Mouse (Mus musculus) brain, embryonic 14.5 days (tissue): ENCODE results near the gene Tgfb3.

Experiments
- CTCF ChIP-seq: fragments of 200-500 bp; IDR thresholded peaks from 2 replicates; pipeline ENCODE4 v1.5.1; 2012; ENCODE audit warnings: inconsistent platforms, mild to moderate bottlenecking, moderate library complexity, borderline replicate concordance; ENCODE audit not compliant: insufficient read depth, insufficient read length; ENCODE audit errors: extremely low read depth
- POLR2A ChIP-seq: fragments of 200-500 bp; IDR thresholded peaks from 2 replicates; pipeline ENCODE4 v1.6.1; 2012; ENCODE audit warnings: mild to moderate bottlenecking, inconsistent platforms, borderline replicate concordance; ENCODE audit not compliant: poor library complexity, insufficient read depth, insufficient read length, severe bottlenecking; ENCODE audit errors: extremely low read depth

DNA sequence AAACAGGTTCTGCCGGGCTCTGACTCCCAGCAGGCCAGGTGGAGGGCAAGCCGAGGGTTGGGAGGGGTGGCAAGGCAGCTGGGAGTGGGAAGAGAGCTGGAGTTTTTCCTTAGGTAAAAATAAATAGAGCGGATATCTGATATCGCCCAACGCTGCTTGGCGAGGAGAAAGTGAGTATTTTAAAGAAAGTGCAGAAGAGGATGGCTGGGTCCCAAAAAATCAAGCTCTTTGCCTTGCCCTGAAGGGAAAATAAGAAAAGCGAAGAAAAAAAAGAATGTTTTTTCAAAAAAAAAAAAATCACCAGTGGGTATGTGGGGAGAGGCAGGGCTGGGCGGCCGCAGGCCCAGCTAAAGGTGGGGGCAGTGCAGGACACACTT lies 677 bp downstream of the Tgfb3 start:
- TF ChIP-seq CTCF, result no peak
- TF ChIP-seq POLR2A, result no peak
